27 mouse cellular contexts compared by ENCODE assay signal in the genomic region with DNA sequence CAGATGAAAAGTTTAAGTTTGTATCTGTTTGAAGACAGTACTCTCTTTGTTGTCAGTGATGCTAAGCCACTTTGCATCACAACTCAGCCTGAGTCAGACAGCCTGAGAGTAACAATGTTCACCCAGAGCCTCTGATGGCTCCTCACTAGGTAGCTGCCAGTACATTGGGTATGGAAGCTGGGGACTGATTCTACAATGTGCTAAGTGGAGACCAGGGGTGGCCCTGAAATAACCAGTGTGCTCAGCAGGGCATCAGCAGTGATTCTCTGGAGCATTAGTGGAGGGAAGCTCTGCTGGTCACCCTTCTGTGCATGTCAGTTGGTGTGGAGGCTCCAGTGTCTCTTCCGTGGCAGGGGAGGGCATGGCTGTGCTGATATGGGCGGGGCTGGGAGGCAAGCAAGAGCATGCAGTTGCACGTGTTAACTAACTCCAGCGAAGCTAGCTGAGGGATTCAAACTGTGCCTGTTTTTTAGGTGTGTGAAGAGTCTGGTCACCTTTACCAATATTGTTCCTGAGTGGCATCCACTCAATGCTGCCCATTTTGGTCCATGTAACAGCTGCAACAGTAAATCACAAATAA. TPM values are rescaled to one million over a fixed set of nuclear protein-coding genes. Genes with fewer than 3 reads are reported as not detected.
DNase-seq lines count a peak whose midpoint lies in the region; ATAC-seq and TF ChIP-seq lines count a peak whose summit lies in the region.
"Had no signal": no experiment of that assay in that cellular context is flagged by ENCODE, and none has a peak within 500 bp of the region (broad histone marks: within the 10 kb centered on the region; RNA-seq: fewer than 3 reads in every experiment).

No protein-coding gene starts in this region.

- H3K27me3 ChIP-seq in intestine, embryonic 14.5 days (replicated peaks; ENCODE audit: control insufficient read depth, insufficient read depth, low read length), result no peaks in the 10 kb centered on the region
- H3K27me3 ChIP-seq in intestine, embryonic 15.5 days (replicated peaks), result no peaks in the 10 kb centered on the region
- H3K27me3 ChIP-seq in megakaryocyte, embryonic 14.5 days (replicated peaks), result no peaks in the 10 kb centered on the region
- no peaks in the 10 kb centered on the region for H3K27me3 ChIP-seq in stomach, postnatal 0 days (ENCODE audit: control insufficient read depth, insufficient read depth, low read length)
- H3K27me3 ChIP-seq: limb, embryonic 15.5 days; neural tube, embryonic 12.5 days had no signal

- peak; percentile 45 for DNase-seq in intestine, embryonic 14.5 days (ENCODE audit: low spot score)
- DNase-seq in R1 (ENCODE audit: low read depth, low spot score), result peak; percentile 61
- DNase-seq in stomach, postnatal 0 days (ENCODE audit: low spot score), result no peak
- DNase-seq in left cerebral cortex, adult 2 months (ENCODE audit: extremely low spot score in 1 of 2, low spot score in 2 of 2), result no peak
- DNase-seq in kidney, postnatal 4 days, result no peak
- DNase-seq: B cell, adult 2 months; cerebellum, adult 11 months; cerebellum, adult 9-11 months; gastrocnemius, postnatal 36 days; kidney, adult 8-10 months; kidney, postnatal 14 days; lung, adult 2 months; lung, postnatal 14 days; midbrain, embryonic 14.5 days; retina, postnatal 1 day; right cerebral cortex, postnatal 25 days; spleen, adult 18-20 months; thymus, adult 18-20 months; thymus, postnatal 4 days had no signal

- intact Hi-C loops in left cerebral cortex, adult 2 months (cut with DNase I), result no loop called here

- TF ChIP-seq CTCF in stomach, postnatal 0 days (IDR thresholded peaks at IDR 0.05; ENCODE audit: low read depth), result no peak
- TF ChIP-seq CTCF in left cerebral cortex, adult 2 months (IDR thresholded peaks at IDR 0.05), result no peak

- WGBS in intestine, embryonic 14.5 days, result 90% methylated on average over 4 of the region's 4 CpGs
- WGBS in intestine, embryonic 15.5 days, result 83% methylated on average over 4 of the region's 4 CpGs
- 67% methylated on average over 4 of the region's 4 CpGs for WGBS in stomach, postnatal 0 days

- H3K27ac ChIP-seq in intestine, embryonic 14.5 days (ENCODE audit: low read depth), result no peak overlapping the region
- no peak overlapping the region for H3K27ac ChIP-seq in intestine, embryonic 15.5 days
- no peak overlapping the region for H3K27ac ChIP-seq in stomach, postnatal 0 days (replicated peaks)
- no peak overlapping the region for H3K27ac ChIP-seq in left cerebral cortex, adult 2 months
- H3K27ac ChIP-seq: embryonic facial prominence, embryonic 10.5 days; forebrain, embryonic 10.5 days; limb, embryonic 15.5 days; neural tube, embryonic 12.5 days had no signal

- H3K9ac ChIP-seq in intestine, embryonic 14.5 days (ENCODE audit: low read length), result no peak overlapping the region
- no peak overlapping the region for H3K9ac ChIP-seq in intestine, embryonic 15.5 days
- no peak overlapping the region for H3K9ac ChIP-seq in stomach, postnatal 0 days (ENCODE audit: low read length)
- H3K9ac ChIP-seq: limb, embryonic 15.5 days; neural tube, embryonic 12.5 days had no signal

- H3K9me3 ChIP-seq in intestine, embryonic 14.5 days (ENCODE audit: control insufficient read depth, low read length), result no peaks in the 10 kb centered on the region
- H3K9me3 ChIP-seq in intestine, embryonic 15.5 days, result no peaks in the 10 kb centered on the region
- H3K9me3 ChIP-seq in megakaryocyte, embryonic 14.5 days, result no peaks in the 10 kb centered on the region
- no peaks in the 10 kb centered on the region for H3K9me3 ChIP-seq in stomach, postnatal 0 days (ENCODE audit: control insufficient read depth, low read length)
- H3K9me3 ChIP-seq: embryonic facial prominence, embryonic 10.5 days; forebrain, embryonic 10.5 days; limb, embryonic 15.5 days; neural tube, embryonic 12.5 days had no signal

- no peak overlapping the region for H3K4me3 ChIP-seq in intestine, embryonic 14.5 days (ENCODE audit: low read depth, low read length)
- H3K4me3 ChIP-seq in intestine, embryonic 15.5 days (replicated peaks), result no peak overlapping the region
- H3K4me3 ChIP-seq in megakaryocyte, embryonic 14.5 days (replicated peaks), result peak overlapping the region; percentile 5
- H3K4me3 ChIP-seq in stomach, postnatal 0 days (ENCODE audit: low read depth, low read length), result no peak overlapping the region
- H3K4me3 ChIP-seq in left cerebral cortex, adult 2 months, result no peak overlapping the region
- H3K4me3 ChIP-seq: embryonic facial prominence, embryonic 10.5 days; forebrain, embryonic 10.5 days; limb, embryonic 15.5 days; neural tube, embryonic 12.5 days had no signal

- H3K4me2 ChIP-seq in intestine, embryonic 14.5 days (ENCODE audit: low read length), result no peak overlapping the region
- no peak overlapping the region for H3K4me2 ChIP-seq in intestine, embryonic 15.5 days (replicated peaks)
- no peak overlapping the region for H3K4me2 ChIP-seq in stomach, postnatal 0 days (replicated peaks; ENCODE audit: low read depth)
- H3K4me2 ChIP-seq: limb, embryonic 15.5 days; neural tube, embryonic 12.5 days had no signal

- TF ChIP-seq EP300 in stomach, postnatal 0 days (optimal IDR thresholded peaks at IDR 0.05), result no peak

- H3K36me3 ChIP-seq in intestine, embryonic 14.5 days (ENCODE audit: control insufficient read depth, insufficient read depth, low read length), result peaks cover 80% of the 10 kb centered on the region
- peaks cover 43% of the 10 kb centered on the region for H3K36me3 ChIP-seq in intestine, embryonic 15.5 days
- H3K36me3 ChIP-seq in megakaryocyte, embryonic 14.5 days (replicated peaks; ENCODE audit: low read length), result peaks cover 87% of the 10 kb centered on the region
- peaks cover 25% of the 10 kb centered on the region for H3K36me3 ChIP-seq in stomach, postnatal 0 days (ENCODE audit: control insufficient read depth, insufficient read depth, low read length)

- no peak for ATAC-seq in intestine, embryonic 14.5 days (replicated peaks; ENCODE audit: low FRiP score, low TSS enrichment, low read depth)
- ATAC-seq in intestine, embryonic 15.5 days, result no peak
- no peak for ATAC-seq in megakaryocyte, adult 5-6 weeks (ENCODE audit: poor library complexity, severe bottlenecking)
- 0 out of 2 replicates have a peak, but pooled peaks have one; percentile 15 for ATAC-seq in stomach, postnatal 0 days (ENCODE audit: low FRiP score, low TSS enrichment)
- ATAC-seq: forebrain, embryonic 16.5 days had no signal

- no peaks in the 10 kb centered on the region for H3K4me1 ChIP-seq in intestine, embryonic 14.5 days (replicated peaks; ENCODE audit: control insufficient read depth, insufficient read depth, low read length)
- H3K4me1 ChIP-seq in intestine, embryonic 15.5 days (replicated peaks), result no peaks in the 10 kb centered on the region
- H3K4me1 ChIP-seq in megakaryocyte, embryonic 14.5 days, result peaks cover 81% of the 10 kb centered on the region
- H3K4me1 ChIP-seq in stomach, postnatal 0 days (replicated peaks; ENCODE audit: control insufficient read depth, insufficient read depth), result no peaks in the 10 kb centered on the region

RNA-seq across cellular contexts. Expression of a gene that starts 19.6 kb away (rescaled TPM):
- 1,358 and 1,458 TPM in 2 replicates for polyA plus RNA-seq in intestine, embryonic 14.5 days (2014; fragmentation: Nextera tagmentation; extraction: Ambion mirVana)
- polyA plus RNA-seq in intestine, embryonic 15.5 days (2015; fragmentation: Nextera tagmentation; extraction: Ambion mirVana), result 1,042 and 1,306 TPM in 2 replicates
- 21.8 and 484 TPM in 2 replicates for polyA plus RNA-seq in megakaryocyte, embryonic 14.5 days (2012; ENCODE audit: insufficient read depth, low replicate concordance)
- 803 and 833 TPM in 2 replicates for total RNA-seq in megakaryocyte, adult 5-6 weeks (2015)
- 665 and 708 TPM in 2 replicates for total RNA-seq in megakaryocyte, adult 5-6 weeks (2017)
- polyA plus RNA-seq in stomach, postnatal 0 days (2015; fragmentation: Nextera tagmentation; extraction: Ambion mirVana), result 653 and 712 TPM in 2 replicates
- 100 to 1,000 TPM; 125 to 128 TPM for total RNA-seq in left cerebral cortex, adult 2 months (2021)

RNA-seq across cellular contexts. Expression of a gene that starts 19.7 kb away (rescaled TPM):
- 43.9 and 54.4 TPM in 2 replicates for polyA plus RNA-seq in intestine, embryonic 14.5 days (2014; fragmentation: Nextera tagmentation; extraction: Ambion mirVana)
- 33.7 and 37.1 TPM in 2 replicates for polyA plus RNA-seq in intestine, embryonic 15.5 days (2015; fragmentation: Nextera tagmentation; extraction: Ambion mirVana)
- 0.91 TPM in 1 of 2 replicates, not detected in the other for polyA plus RNA-seq in megakaryocyte, embryonic 14.5 days (2012; ENCODE audit: insufficient read depth, low replicate concordance)
- 22.5 and 23.7 TPM in 2 replicates for total RNA-seq in megakaryocyte, adult 5-6 weeks (2015)
- total RNA-seq in megakaryocyte, adult 5-6 weeks (2017), result 21.9 and 23.8 TPM in 2 replicates
- 14.8 and 15.5 TPM in 2 replicates for polyA plus RNA-seq in stomach, postnatal 0 days (2015; fragmentation: Nextera tagmentation; extraction: Ambion mirVana)
- 10 to 100 TPM; 40.6 to 44.1 TPM for total RNA-seq in left cerebral cortex, adult 2 months (2021)

Comparison
In these comparisons a context has a peak if more than half of its experiments do, and no peak if none do; other contexts are left out.
1. DNase-seq: peak in intestine, embryonic 14.5 days (single experiment) and R1 (single experiment); none in stomach, postnatal 0 days (single experiment), left cerebral cortex, adult 2 months (0 of 2) and kidney, postnatal 4 days (0 of 2).